Mouse (Mus musculus) neural tube, embryonic 15.5 days (tissue): Measurements from ENCODE around the gene Nutf2. TPM values are rescaled to one million over a fixed set of nuclear protein-coding genes. Genes with fewer than 3 reads are reported as not detected.
A peak's percentile ranks its signal among the peaks of the same experiment; 100 is the strongest.

ENCODE experiments used
- ATAC-seq: fragments of 200-750 bp; cut with Nextera tagmentation; 2 replicates; pipeline ENCODE4 v1.8.0; 2017; ENCODE audit warnings: mild to moderate bottlenecking, moderate TSS enrichment, moderate library complexity; ENCODE audit not compliant: low FRiP score
- H3K27ac ChIP-seq: fragments of 300-500 bp; sonication (generic); replicated peaks from 2 replicates; pipeline ENCODE4 v1.5.1; 2015; ENCODE audit warnings: mild to moderate bottlenecking, inconsistent platforms
- H3K27me3 ChIP-seq: fragments of 300-500 bp; sonication (generic); replicated peaks from 2 replicates; pipeline ENCODE4 v1.6.1; 2015; ENCODE audit warnings: inconsistent platforms
- H3K36me3 ChIP-seq: fragments of 300-500 bp; sonication (generic); 2 replicates; pipeline ENCODE4 v1.6.1; 2015; ENCODE audit warnings: inconsistent platforms
- H3K4me1 ChIP-seq: fragments of 300-500 bp; sonication (generic); 2 replicates; pipeline ENCODE4 v1.6.1; 2015; ENCODE audit warnings: inconsistent platforms
- H3K4me2 ChIP-seq: fragments of 300-500 bp; sonication (generic); 2 replicates; pipeline ENCODE4 v1.6.1; 2015; ENCODE audit warnings: inconsistent platforms, mild to moderate bottlenecking, moderate library complexity
- H3K4me3 ChIP-seq: fragments of 300-500 bp; sonication (generic); replicated peaks from 2 replicates; pipeline ENCODE4 v1.5.1; 2015; ENCODE audit warnings: mild to moderate bottlenecking, inconsistent platforms
- H3K9ac ChIP-seq: fragments of 300-500 bp; sonication (generic); replicated peaks from 2 replicates; pipeline ENCODE4 v1.6.1; 2015; ENCODE audit warnings: mild to moderate bottlenecking, inconsistent platforms
- H3K9me3 ChIP-seq: fragments of 300-500 bp; sonication (generic); replicated peaks from 2 replicates; pipeline ENCODE4 v1.6.1; 2016; ENCODE audit warnings: inconsistent platforms
- WGBS: fragments of 180-500 bp; shearing (Covaris S2); methylation state at CpG from one replicate; pipeline ENCODE4 v1.1.7; 2015; ENCODE audit warnings: mixed read lengths; 5-methylcytosine and 5-hydroxymethylcytosine counted together
- polyA plus RNA-seq: library from polyadenylated mRNA; unstranded; fragments of >200 nt; fragmentation: Nextera tagmentation; extraction: Ambion mirVana; gene quantifications from 2 replicates; pipeline ENCODE4 v1.2.1, GENCODE M21; 2015

Nutf2 gene
- polyA plus RNA-seq, 1 experiment from 2014 or later = 145 TPM

DNA sequence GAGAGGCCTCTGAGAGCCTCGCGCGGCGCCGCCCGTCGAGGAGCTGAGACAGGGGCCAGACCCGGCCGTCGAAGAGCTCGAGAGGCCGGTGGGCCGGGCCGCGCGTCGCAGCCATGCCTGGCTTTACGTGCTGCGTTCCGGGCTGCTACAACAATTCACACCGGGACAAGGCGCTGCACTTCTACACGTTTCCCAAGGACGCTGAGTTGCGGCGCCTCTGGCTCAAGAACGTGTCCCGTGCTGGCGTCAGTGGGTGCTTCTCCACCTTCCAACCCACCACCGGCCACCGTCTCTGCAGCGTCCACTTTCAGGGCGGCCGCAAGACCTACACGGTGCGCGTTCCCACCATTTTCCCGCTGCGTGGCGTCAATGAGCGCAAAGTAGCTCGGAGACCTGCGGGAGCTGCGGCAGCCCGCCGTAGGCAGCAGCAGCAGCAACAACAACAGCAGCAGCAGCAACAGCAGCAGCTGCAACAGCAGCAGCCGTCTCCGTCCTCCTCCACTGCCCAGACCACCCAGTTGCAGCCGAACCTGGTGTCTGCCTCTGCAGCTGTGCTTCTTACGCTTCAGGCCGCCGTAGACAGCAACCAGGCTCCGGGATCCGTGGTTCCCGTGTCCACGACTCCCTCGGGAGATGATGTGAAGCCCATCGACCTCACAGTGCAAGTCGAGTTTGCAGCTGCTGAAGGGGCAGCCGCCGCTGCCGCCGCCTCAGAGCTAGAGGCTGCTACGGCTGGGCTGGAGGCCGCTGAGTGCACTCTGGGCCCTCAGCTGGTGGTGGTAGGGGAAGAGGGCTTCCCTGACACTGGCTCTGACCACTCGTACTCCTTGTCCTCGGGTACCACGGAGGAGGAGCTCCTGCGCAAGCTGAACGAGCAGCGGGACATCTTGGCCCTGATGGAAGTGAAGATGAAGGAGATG, 4.9 kb upstream of the Nutf2 start:
- H3K27ac ChIP-seq = peak overlapping the region; percentile 89
- H3K4me2 ChIP-seq = peak overlapping the region; percentile 85
- under 1% methylated on average over 70 of the region's 71 CpGs for WGBS
- peak overlapping the region; percentile 63 for H3K9ac ChIP-seq
- H3K36me3 ChIP-seq = peaks cover 4% of the 10 kb centered on the region; the same call in 1 of the 2 replicates
- ATAC-seq = peak; percentile 48
- no peaks in the 10 kb centered on the region for H3K9me3 ChIP-seq
- peaks cover 51% of the 10 kb centered on the region for H3K4me1 ChIP-seq
- peak overlapping the region; percentile 86 for H3K4me3 ChIP-seq
- no peaks in the 10 kb centered on the region for H3K27me3 ChIP-seq

DNA sequence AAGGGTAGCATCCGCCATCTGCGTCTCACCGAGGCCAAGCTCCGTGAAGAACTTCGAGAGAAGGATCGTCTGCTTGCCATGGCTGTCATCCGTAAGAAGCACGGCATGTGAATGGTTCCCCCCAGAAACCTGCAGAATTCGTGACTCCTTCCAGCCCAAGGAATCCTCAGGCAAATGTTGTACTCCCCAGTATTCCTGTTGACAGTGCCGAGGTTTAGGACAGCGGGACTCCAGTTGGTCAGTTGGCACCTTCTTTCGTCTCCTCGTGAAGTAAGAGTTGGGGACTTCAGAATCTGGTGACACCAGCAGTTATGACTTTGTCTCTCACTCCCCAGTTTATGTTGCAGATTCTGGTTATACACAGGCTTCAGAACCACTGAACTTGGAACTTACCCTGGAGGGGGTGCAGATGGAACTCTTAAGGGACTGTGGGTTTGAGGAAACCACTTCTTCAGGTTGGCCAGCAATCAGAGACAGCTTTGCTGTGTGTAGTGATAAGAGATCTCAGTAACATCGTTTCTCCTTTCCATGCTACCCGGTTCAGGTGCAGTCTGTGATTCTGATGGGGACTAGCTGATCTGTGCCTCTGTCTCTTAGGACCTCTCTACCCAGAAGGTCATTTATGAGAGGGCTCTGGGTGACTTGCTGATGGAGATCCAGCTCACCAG, 4.1 kb upstream of the Nutf2 start:
- H3K4me1 ChIP-seq = peaks cover 48% of the 10 kb centered on the region
- 24% methylated on average over 15 of the region's 15 CpGs for WGBS
- H3K9me3 ChIP-seq = no peaks in the 10 kb centered on the region
- H3K4me2 ChIP-seq = peak overlapping the region; percentile 85
- no peak for ATAC-seq
- H3K9ac ChIP-seq = peak overlapping the region; percentile 63
- peak overlapping the region; percentile 86 for H3K4me3 ChIP-seq
- H3K27ac ChIP-seq = peak overlapping the region; percentile 89
- no peaks in the 10 kb centered on the region for H3K27me3 ChIP-seq
- H3K36me3 ChIP-seq = peaks cover 4% of the 10 kb centered on the region; the same call in 1 of the 2 replicates

GRCm38 (mm10) chr8:105858495-105858894, 1.9 kb upstream of the Nutf2 start:
- peaks cover 67% of the 10 kb centered on the region for H3K4me1 ChIP-seq
- no peak overlapping the region for H3K4me2 ChIP-seq
- no peaks in the 10 kb centered on the region for H3K27me3 ChIP-seq
- no peak overlapping the region for H3K27ac ChIP-seq
- WGBS = 92% methylated on average over 5 of the region's 5 CpGs
- H3K4me3 ChIP-seq = no peak overlapping the region
- H3K9me3 ChIP-seq = no peaks in the 10 kb centered on the region
- ATAC-seq = no peak
- no peak overlapping the region for H3K9ac ChIP-seq
- H3K36me3 ChIP-seq = peaks cover 4% of the 10 kb centered on the region; the same call in 1 of the 2 replicates

DNA sequence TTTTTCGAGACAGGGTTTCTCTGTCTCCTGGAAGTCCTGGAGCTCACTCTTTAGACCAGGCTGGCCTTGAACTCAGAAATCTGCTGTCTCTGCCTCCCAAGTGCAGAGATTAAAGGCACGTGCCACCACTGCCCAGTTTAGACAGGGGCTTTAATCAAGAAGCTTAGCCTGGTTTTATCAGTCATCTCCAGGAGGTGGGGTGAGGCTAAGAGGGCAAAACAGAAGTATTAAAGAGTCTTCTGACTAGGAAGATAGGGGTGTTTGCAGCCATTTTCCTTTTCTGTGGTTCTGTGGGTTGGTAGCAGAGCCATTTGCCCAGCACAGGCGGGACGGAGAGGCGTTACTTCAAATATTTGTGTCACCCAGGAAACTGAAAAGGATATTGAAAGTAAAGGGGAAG, 1.1 kb upstream of the Nutf2 start:
- peak overlapping the region; percentile 93 for H3K27ac ChIP-seq
- H3K36me3 ChIP-seq = peaks cover 4% of the 10 kb centered on the region; the same call in 1 of the 2 replicates
- H3K9ac ChIP-seq = no peak overlapping the region
- peak overlapping the region; percentile 74 for H3K4me2 ChIP-seq
- H3K4me3 ChIP-seq = no peak overlapping the region
- no peak for ATAC-seq
- H3K27me3 ChIP-seq = no peaks in the 10 kb centered on the region
- no peaks in the 10 kb centered on the region for H3K9me3 ChIP-seq
- H3K4me1 ChIP-seq = peaks cover 73% of the 10 kb centered on the region
- WGBS = 88% methylated on average over 5 of the region's 5 CpGs

DNA sequence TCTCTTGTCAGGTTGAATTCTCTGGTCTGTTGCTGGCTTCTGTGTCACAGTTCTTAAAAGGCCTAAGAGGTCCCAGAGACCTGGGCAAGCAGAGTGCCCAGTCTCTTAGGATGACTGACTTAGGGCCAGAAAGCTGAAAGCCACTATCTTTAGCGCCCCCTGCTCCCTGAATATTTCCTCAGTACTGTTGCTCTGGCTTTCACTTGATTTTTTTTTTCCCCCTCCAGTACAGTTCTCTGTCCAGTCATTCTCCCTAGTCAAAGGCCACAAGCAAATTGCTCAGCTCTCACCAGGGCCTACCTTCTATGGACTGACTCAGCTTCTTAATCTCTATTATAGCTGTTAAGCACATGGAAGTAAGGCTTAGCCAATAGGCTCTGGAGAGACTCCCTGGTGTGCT, 1.6 kb downstream of the Nutf2 start:
- Histone ChIP-seq H3K27me3 (no peaks in the 10 kb centered on the region), H3K36me3 (peaks cover 13% of the 10 kb centered on the region), H3K4me1 (peaks cover 61% of the 10 kb centered on the region), H3K4me2 (peak overlapping the region; percentile 74), H3K4me3 (peak overlapping the region; percentile 95), H3K9ac (peak overlapping the region; percentile 97), H3K9me3 (no peaks in the 10 kb centered on the region), H3K27ac (no peak overlapping the region)
- ATAC-seq = no peak
- WGBS = 4% methylated on average over 1 of the region's 1 CpGs

DNA sequence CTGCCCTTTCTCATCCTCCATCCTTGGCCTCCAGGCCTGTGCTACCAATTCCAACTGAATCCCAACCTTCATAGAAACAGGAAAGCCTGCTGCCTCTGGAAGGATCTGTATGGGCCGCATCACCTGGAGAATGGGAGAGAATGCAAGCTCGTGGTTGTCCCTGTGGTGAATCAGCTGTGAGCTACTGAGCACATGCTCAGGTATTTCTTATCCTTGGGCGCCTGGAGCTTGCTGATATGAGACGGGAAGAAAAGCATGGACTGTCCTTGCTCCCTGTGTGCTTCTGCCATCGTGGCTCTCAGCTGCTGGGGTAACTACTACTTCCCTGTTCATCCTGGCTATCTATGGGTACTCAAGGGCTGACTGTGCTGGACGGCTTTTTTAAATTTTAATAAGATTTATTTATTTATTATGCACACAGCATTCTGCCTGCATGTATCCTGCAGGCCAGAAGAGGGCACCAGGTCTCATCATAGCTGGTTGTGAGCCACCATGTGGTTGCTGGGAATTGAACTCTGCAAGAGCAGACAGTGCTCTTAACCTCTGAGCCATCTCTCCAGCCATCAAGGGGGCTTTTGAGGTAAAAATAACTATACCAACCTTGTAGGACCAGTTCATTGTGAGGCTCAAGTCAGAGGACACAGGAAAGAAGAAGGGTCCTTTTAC, 6.1 kb downstream of the Nutf2 start:
- Histone ChIP-seq H3K9ac (no peak overlapping the region), H3K4me3 (no peak overlapping the region), H3K36me3 (peaks cover 40% of the 10 kb centered on the region), H3K9me3 (no peaks in the 10 kb centered on the region), H3K4me1 (peaks cover 26% of the 10 kb centered on the region), H3K27me3 (no peaks in the 10 kb centered on the region), H3K27ac (no peak overlapping the region), H3K4me2 (no peak overlapping the region)
- WGBS = 84% methylated on average over 6 of the region's 6 CpGs
- ATAC-seq = no peak

DNA sequence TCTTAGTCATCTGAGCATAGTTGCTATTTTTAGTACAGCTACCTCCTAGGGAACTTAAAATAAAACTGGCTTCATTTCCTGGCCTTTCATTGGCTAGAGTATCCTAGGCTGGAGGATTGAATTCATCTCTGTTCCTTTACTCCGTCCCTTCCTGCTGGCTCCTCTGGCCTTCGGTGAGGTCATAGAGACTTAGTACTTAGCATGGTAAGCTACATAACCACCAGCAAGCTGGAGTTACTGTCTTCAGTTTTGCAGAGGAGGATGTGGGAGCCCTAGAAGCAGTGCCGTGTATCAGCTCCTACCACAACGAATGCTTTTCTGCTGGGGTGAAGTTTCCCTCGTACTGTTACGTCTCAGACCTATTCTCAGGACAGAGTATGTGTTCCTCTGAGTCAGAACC, 13.9 kb downstream of the Nutf2 start:
- no peak overlapping the region for H3K4me3 ChIP-seq
- H3K27me3 ChIP-seq = no peaks in the 10 kb centered on the region
- 89% methylated on average over 6 of the region's 6 CpGs for WGBS
- no peak overlapping the region for H3K27ac ChIP-seq
- H3K9ac ChIP-seq = no peak overlapping the region
- H3K4me1 ChIP-seq = no peaks in the 10 kb centered on the region
- no peak for ATAC-seq
- no peak overlapping the region for H3K4me2 ChIP-seq
- H3K9me3 ChIP-seq = no peaks in the 10 kb centered on the region
- H3K36me3 ChIP-seq = peaks cover 74% of the 10 kb centered on the region

- H3K4me3 ChIP-seq = peak within 1 kb of the TSS; percentile 94
- peak within 1 kb of the TSS; percentile 89 for H3K9ac ChIP-seq
- 1% methylated on average over 45 of the region's 45 CpGs for WGBS
- peak; percentile 87 for ATAC-seq
- no peaks in the 10 kb centered on the region for H3K9me3 ChIP-seq
- H3K4me1 ChIP-seq = peaks cover 30% of the 10 kb centered on the region
- peak within 1 kb of the TSS; percentile 70 for H3K27ac ChIP-seq
- peak within 1 kb of the TSS; percentile 93 for H3K4me2 ChIP-seq
- no peaks in the 10 kb centered on the region for H3K27me3 ChIP-seq
- peaks cover 58% of the 10 kb centered on the region for H3K36me3 ChIP-seq
Observed at GRCm38 (mm10) chr8:105880754-105881520, 20.6 kb downstream of the Nutf2 start, which contains the start of gene Edc4. Edc4 (plus strand) TSS chr8:105880881.

DNA sequence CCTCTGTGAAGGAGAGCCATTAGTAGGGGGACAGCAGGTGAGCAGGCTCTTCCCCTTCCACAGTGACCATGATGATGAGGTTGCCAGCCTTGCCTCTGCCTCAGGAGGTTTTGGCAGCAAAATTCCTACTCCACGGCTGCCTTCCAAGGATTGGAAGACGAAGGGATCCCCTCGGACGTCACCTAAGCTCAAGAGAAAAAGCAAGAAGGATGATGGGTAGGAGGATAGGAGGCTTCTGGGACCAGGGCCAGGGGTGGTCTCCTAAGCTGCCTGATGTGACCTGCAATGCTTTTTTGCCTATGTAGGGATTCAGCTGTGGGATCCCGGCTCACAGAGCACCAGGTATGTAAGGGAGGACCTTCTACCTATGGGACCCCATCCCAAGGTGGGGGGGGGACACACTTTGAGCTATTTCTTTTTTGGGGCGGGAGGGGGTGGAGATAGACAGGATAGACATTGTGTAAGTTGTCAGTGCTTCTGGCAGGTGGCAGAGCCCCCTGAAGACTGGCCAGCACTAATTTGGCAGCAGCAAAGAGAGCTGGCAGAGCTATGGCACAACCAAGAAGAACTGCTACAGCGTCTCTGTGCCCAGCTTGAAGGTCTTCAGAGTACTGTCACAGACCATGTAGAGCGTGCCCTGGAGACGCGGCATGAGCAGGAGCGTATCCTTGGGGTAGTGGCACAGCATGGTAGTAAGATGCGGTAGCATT, 29.5 kb downstream of the Nutf2 start:
- ATAC-seq = no peak
- Histone ChIP-seq H3K27me3 (no peaks in the 10 kb centered on the region), H3K36me3 (peaks cover 87% of the 10 kb centered on the region), H3K9me3 (no peaks in the 10 kb centered on the region), H3K4me1 (peaks cover 10% of the 10 kb centered on the region), H3K4me2 (no peak overlapping the region), H3K4me3 (no peak overlapping the region), H3K27ac (no peak overlapping the region), H3K9ac (no peak overlapping the region)
- 93% methylated on average over 12 of the region's 12 CpGs for WGBS

DNA sequence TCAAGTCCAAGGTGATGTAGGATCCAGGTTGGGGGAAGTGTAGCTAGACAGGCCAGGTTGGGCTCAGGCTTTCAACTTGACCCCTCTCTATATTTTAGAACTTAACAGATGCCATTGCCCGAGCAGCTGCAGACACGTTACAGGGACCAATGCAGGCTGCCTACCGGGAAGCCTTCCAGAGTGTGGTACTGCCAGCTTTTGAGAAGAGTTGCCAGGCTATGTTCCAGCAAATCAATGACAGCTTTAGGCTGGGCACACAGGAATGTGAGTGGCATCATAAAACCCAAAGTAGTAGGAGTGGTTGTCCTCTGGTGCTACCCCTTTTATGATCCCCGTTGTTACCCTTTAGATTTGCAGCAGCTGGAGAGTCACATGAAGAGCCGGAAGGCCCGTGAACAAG, 30.5 kb downstream of the Nutf2 start:
- Histone ChIP-seq H3K4me2 (no peak overlapping the region), H3K9me3 (no peaks in the 10 kb centered on the region), H3K27me3 (no peaks in the 10 kb centered on the region), H3K4me3 (no peak overlapping the region), H3K27ac (no peak overlapping the region), H3K4me1 (peaks cover 10% of the 10 kb centered on the region), H3K36me3 (peaks cover 77% of the 10 kb centered on the region), H3K9ac (no peak overlapping the region)
- 69% methylated on average over 6 of the region's 6 CpGs for WGBS
- ATAC-seq = no peak
